Mouse (Mus musculus) liver, embryonic 16.5 days (tissue): ENCODE measurements around the gene Zfp652. TPM values are rescaled to one million over a fixed set of nuclear protein-coding genes. Genes with fewer than 3 reads are reported as not detected.
"Not testable (repeated sequence)": the region's sequence is repeated elsewhere in the genome, so short reads cannot be mapped to it uniquely, and the experiment has no call there.

Experiments
- ATAC-seq: fragments of 200-750 bp; cut with Nextera tagmentation; 2 replicates; pipeline ENCODE4 v1.8.0; 2017; ENCODE audit warnings: low read depth, mild to moderate bottlenecking, moderate number of reproducible peaks, moderate library complexity
- H3K27ac ChIP-seq: fragments of 300-500 bp; sonication (generic); 2 replicates; pipeline ENCODE4 v1.5.1; 2014; ENCODE audit warnings: mild to moderate bottlenecking, low read length
- H3K27me3 ChIP-seq: fragments of 300-500 bp; sonication (generic); 2 replicates; pipeline ENCODE4 v1.6.1; 2014; ENCODE audit warnings: low read depth, low read length, mixed read lengths; ENCODE audit not compliant: control insufficient read depth, insufficient read depth
- H3K36me3 ChIP-seq: fragments of 300-500 bp; sonication (generic); 2 replicates; pipeline ENCODE4 v1.6.1; 2014; ENCODE audit warnings: mild to moderate bottlenecking; ENCODE audit not compliant: control insufficient read depth, insufficient read depth
- H3K4me1 ChIP-seq: fragments of 300-500 bp; sonication (generic); 2 replicates; pipeline ENCODE4 v1.6.1; 2014; ENCODE audit warnings: low read depth, low read length, mixed read lengths; ENCODE audit not compliant: control insufficient read depth
- H3K4me2 ChIP-seq: fragments of 300-500 bp; sonication (generic); 2 replicates; pipeline ENCODE4 v1.6.1; 2014; ENCODE audit warnings: low read depth, low read length, mixed read lengths
- H3K4me3 ChIP-seq: fragments of 300-500 bp; sonication (generic); 2 replicates; pipeline ENCODE4 v1.5.1; 2014; ENCODE audit warnings: low read depth, mild to moderate bottlenecking, low read length
- H3K9ac ChIP-seq: fragments of 300-500 bp; sonication (generic); 2 replicates; pipeline ENCODE4 v1.6.1; 2014; ENCODE audit warnings: low read depth, low read length
- H3K9me3 ChIP-seq: fragments of 300-500 bp; sonication (generic); replicated peaks from 2 replicates; pipeline ENCODE4 v1.6.1; 2016; ENCODE audit warnings: low read length; ENCODE audit not compliant: control insufficient read depth
- WGBS: fragments of 180-500 bp; shearing (Covaris S2); extraction: QIAGEN DNeasy Blood & Tissue Kit; methylation state at CpG from one replicate; pipeline ENCODE4 v1.1.7; 2014; ENCODE audit not compliant: insufficient replicate concordance; 5-methylcytosine and 5-hydroxymethylcytosine counted together
- polyA plus RNA-seq: library from polyadenylated mRNA; unstranded; fragments of >200 nt; fragmentation: Nextera tagmentation; extraction: Ambion mirVana; gene quantifications from 2 replicates; pipeline ENCODE4 v1.2.1, GENCODE M21; 2015

Zfp652 gene
- polyA plus RNA-seq, 1 experiment from 2014 or later, result 5.8 TPM

- no peak for ATAC-seq
- peaks cover 11% of the 10 kb centered on the region for H3K4me1 ChIP-seq
- WGBS, result 55% methylated on average over 4 of the region's 4 CpGs
Measured at GRCm38 (mm10) chr11:95869442-95869841, 157.0 kb downstream of the Zfp652 start.

GRCm38 (mm10) chr11:95869918-95870470, 157.5 kb downstream of the Zfp652 start:
- WGBS, result 48% methylated on average over 6 of the region's 6 CpGs
- Histone ChIP-seq H3K9ac (no peak overlapping the region), H3K9me3 (no peaks in the 10 kb centered on the region), H3K4me2 (no peak overlapping the region), H3K36me3 (no peaks in the 10 kb centered on the region), H3K27ac (no peak overlapping the region), H3K4me1 (peaks cover 11% of the 10 kb centered on the region), H3K27me3 (no peaks in the 10 kb centered on the region), H3K4me3 (no peak overlapping the region)
- no peak for ATAC-seq

More at GRCm38 (mm10) chr11:95869442-95869841, 157.0 kb downstream of the Zfp652 start:
- no peak overlapping the region for H3K27ac ChIP-seq
- no peak overlapping the region for H3K4me3 ChIP-seq
- H3K36me3 ChIP-seq, result no peaks in the 10 kb centered on the region
- H3K4me2 ChIP-seq, result no peak overlapping the region
- H3K9me3 ChIP-seq, result no peaks in the 10 kb centered on the region
- H3K27me3 ChIP-seq, result no peaks in the 10 kb centered on the region
- H3K9ac ChIP-seq, result no peak overlapping the region

GRCm38 (mm10) chr11:95875804-95876203, 163.3 kb downstream of the Zfp652 start:
- no peaks in the 10 kb centered on the region for H3K9me3 ChIP-seq
- H3K27me3 ChIP-seq, result no peaks in the 10 kb centered on the region; the same call in 1 of the 2 replicates
- no peak overlapping the region for H3K27ac ChIP-seq
- H3K4me2 ChIP-seq, result no peak overlapping the region
- H3K4me3 ChIP-seq, result no peak overlapping the region
- H3K4me1 ChIP-seq, result no peaks in the 10 kb centered on the region
- no peak overlapping the region for H3K9ac ChIP-seq
- ATAC-seq, result no peak
- H3K36me3 ChIP-seq, result no peaks in the 10 kb centered on the region
- WGBS, result 26% methylated on average over 9 of the region's 9 CpGs

GRCm38 (mm10) chr11:95876296-95876695, 163.8 kb downstream of the Zfp652 start:
- WGBS, result 18% methylated on average over 7 of the region's 7 CpGs
- no peak for ATAC-seq

GRCm38 (mm10) chr11:95879861-95880260, 167.4 kb downstream of the Zfp652 start:
- not testable (repeated sequence) for H3K4me2 ChIP-seq, H3K9me3 ChIP-seq, H3K4me3 ChIP-seq, H3K4me1 ChIP-seq, H3K9ac ChIP-seq, H3K27ac ChIP-seq, ATAC-seq, H3K27me3 ChIP-seq, H3K36me3 ChIP-seq
- 68% methylated on average over 2 of the region's 2 CpGs for WGBS

More at GRCm38 (mm10) chr11:95876296-95876695, 163.8 kb downstream of the Zfp652 start:
- Histone ChIP-seq H3K9me3 (no peaks in the 10 kb centered on the region), H3K4me3 (no peak overlapping the region), H3K27me3 (no peaks in the 10 kb centered on the region; the same call in 1 of the 2 replicates), H3K27ac (no peak overlapping the region), H3K4me2 (no peak overlapping the region), H3K9ac (no peak overlapping the region), H3K4me1 (no peaks in the 10 kb centered on the region), H3K36me3 (no peaks in the 10 kb centered on the region)

Other genes with a start within 250 kb of the Zfp652 start
- gene Nxph3, start 198.1 kb upstream of the Zfp652 start, polyA plus RNA-seq, result not detected in 2 replicates
- gene Ngfr, start 124.9 kb upstream of the Zfp652 start, polyA plus RNA-seq, result 2.2 and 2.3 TPM in 2 replicates
- 126 and 130 TPM in 2 replicates for gene Phb, start 45.7 kb upstream of the Zfp652 start, polyA plus RNA-seq
- gene B130006D01Rik, start 10.9 kb downstream of the Zfp652 start, polyA plus RNA-seq, result 0.30 and 0.33 TPM in 2 replicates
- gene Phospho1, start 111.8 kb downstream of the Zfp652 start, polyA plus RNA-seq, result 6.5 and 7.7 TPM in 2 replicates
- gene Gngt2, start 124.5 kb downstream of the Zfp652 start, polyA plus RNA-seq, result 21.1 and 23.2 TPM in 2 replicates
- 5.3 and 7.6 TPM in 2 replicates for gene Abi3, start 129.8 kb downstream of the Zfp652 start, polyA plus RNA-seq
- 0.08 and 0.50 TPM in 2 replicates for gene B4galnt2, start 202.2 kb downstream of the Zfp652 start, polyA plus RNA-seq